Comparison of ENCODE assay signal across 14 mouse cellular contexts in the genomic region with DNA sequence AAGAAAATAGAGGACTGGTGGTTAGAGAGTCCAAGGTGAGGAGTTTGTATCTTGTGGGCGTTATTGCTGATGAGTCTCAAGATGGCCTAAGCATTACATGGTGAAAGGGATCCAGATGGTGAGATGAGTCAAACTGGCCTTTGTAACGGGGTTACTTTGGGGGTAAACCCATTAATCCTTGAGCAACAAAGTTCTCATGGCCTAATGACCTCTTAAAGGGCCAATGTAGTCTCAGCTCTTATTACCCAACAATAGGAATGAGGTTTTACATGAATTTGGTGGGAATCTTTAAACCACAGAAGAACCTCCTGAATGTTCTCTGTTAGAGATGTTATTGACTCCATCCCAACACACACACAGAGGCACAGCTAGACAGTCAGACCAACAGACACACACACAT. TPM values are rescaled to one million over a fixed set of nuclear protein-coding genes. Genes with fewer than 3 reads are reported as not detected.
DNase-seq lines count a peak whose midpoint lies in the region; ATAC-seq and TF ChIP-seq lines count a peak whose summit lies in the region.
"Had no signal": no experiment of that assay in that cellular context is flagged by ENCODE, and none has a peak within 500 bp of the region (broad histone marks: within the 10 kb centered on the region; RNA-seq: fewer than 3 reads in every experiment).

No protein-coding gene starts in this region.

- H3K4me3 ChIP-seq in heart, embryonic 13.5 days = no peak overlapping the region
- H3K4me3 ChIP-seq in heart, embryonic 12.5 days = no peak overlapping the region
- H3K4me3 ChIP-seq in kidney, postnatal 0 days (replicated peaks; ENCODE audit: low read depth, low read length) = no peak overlapping the region
- H3K4me3 ChIP-seq in liver, postnatal 0 days (ENCODE audit: low read depth, low read length) = no peak overlapping the region
- H3K4me3 ChIP-seq: midbrain, embryonic 10.5 days; neural tube, embryonic 12.5 days had no signal

- H3K9ac ChIP-seq in heart, embryonic 13.5 days = no peak overlapping the region
- H3K9ac ChIP-seq in heart, embryonic 12.5 days = no peak overlapping the region
- no peak overlapping the region for H3K9ac ChIP-seq in kidney, postnatal 0 days (ENCODE audit: low read depth, low read length)
- no peak overlapping the region for H3K9ac ChIP-seq in liver, postnatal 0 days (replicated peaks)
- H3K9ac ChIP-seq: neural tube, embryonic 12.5 days had no signal

- ATAC-seq in heart, embryonic 13.5 days (ENCODE audit: extremely low read depth, insufficient number of reproducible peaks, low FRiP score, low TSS enrichment) = no peak
- ATAC-seq in heart, embryonic 12.5 days (ENCODE audit: insufficient number of reproducible peaks, low FRiP score) = no peak
- no peak for ATAC-seq in kidney, postnatal 0 days (replicated peaks; ENCODE audit: low FRiP score, low read depth)
- no peak for ATAC-seq in liver, postnatal 0 days

- peaks cover 41% of the 10 kb centered on the region for H3K4me1 ChIP-seq in heart, embryonic 13.5 days
- H3K4me1 ChIP-seq in heart, embryonic 12.5 days (replicated peaks) = peaks cover 36% of the 10 kb centered on the region
- 0 out of 2 replicates have a peak, but pooled peaks cover 6% of the 10 kb centered on the region for H3K4me1 ChIP-seq in kidney, postnatal 0 days (replicated peaks; ENCODE audit: insufficient read depth, low read length)
- peaks cover 17% of the 10 kb centered on the region for H3K4me1 ChIP-seq in liver, postnatal 0 days (ENCODE audit: insufficient read depth)
- H3K4me1 ChIP-seq: midbrain, embryonic 10.5 days had no signal

- no peak overlapping the region for H3K4me2 ChIP-seq in heart, embryonic 13.5 days
- H3K4me2 ChIP-seq in heart, embryonic 12.5 days = no peak overlapping the region
- H3K4me2 ChIP-seq in kidney, postnatal 0 days (ENCODE audit: low read length) = no peak overlapping the region
- peak overlapping the region; percentile 40; the same call in 1 of the 2 replicates for H3K4me2 ChIP-seq in liver, postnatal 0 days (ENCODE audit: low read depth, low read length)
- H3K4me2 ChIP-seq: neural tube, embryonic 12.5 days had no signal

- DNase-seq in kidney, postnatal 0 days (ENCODE audit: low spot score) = no peak
- DNase-seq in kidney, adult 18-20 months = no peak
- peak; percentile 33 for DNase-seq in adipocyte (ENCODE audit: low spot score)
- DNase-seq in liver, postnatal 0 days = no peak
- DNase-seq in right cerebral cortex, postnatal 36 days (ENCODE audit: low spot score in 2 of 2) = no peak
- DNase-seq in layer of hippocampus, postnatal 14 days (ENCODE audit: low spot score in 2 of 2) = no peak
- DNase-seq: B cell, adult 2 months; cerebellum, adult 11 months; retina, postnatal 1 day had no signal

- no peaks in the 10 kb centered on the region for H3K36me3 ChIP-seq in heart, embryonic 13.5 days
- no peaks in the 10 kb centered on the region for H3K36me3 ChIP-seq in heart, embryonic 12.5 days
- no peaks in the 10 kb centered on the region for H3K36me3 ChIP-seq in kidney, postnatal 0 days (ENCODE audit: insufficient read depth, low read length)
- H3K36me3 ChIP-seq in liver, postnatal 0 days (replicated peaks; ENCODE audit: insufficient read depth, low read length) = no peaks in the 10 kb centered on the region
- H3K36me3 ChIP-seq: G1E; midbrain, embryonic 10.5 days; neural tube, embryonic 12.5 days had no signal

- no peak for TF ChIP-seq CTCF in kidney, postnatal 0 days (IDR thresholded peaks at IDR 0.05; ENCODE audit: low read depth)
- TF ChIP-seq CTCF in liver, postnatal 0 days (IDR thresholded peaks at IDR 0.05; ENCODE audit: low read depth) = no peak

- no peaks in the 10 kb centered on the region for H3K9me3 ChIP-seq in heart, embryonic 13.5 days
- no peaks in the 10 kb centered on the region; the same call in 1 of the 2 replicates for H3K9me3 ChIP-seq in heart, embryonic 12.5 days (replicated peaks)
- no peaks in the 10 kb centered on the region for H3K9me3 ChIP-seq in kidney, postnatal 0 days (replicated peaks; ENCODE audit: low read length)
- H3K9me3 ChIP-seq in liver, postnatal 0 days (ENCODE audit: low read length) = no peaks in the 10 kb centered on the region
- H3K9me3 ChIP-seq: midbrain, embryonic 10.5 days; neural tube, embryonic 12.5 days had no signal

- H3K27ac ChIP-seq in heart, embryonic 13.5 days (replicated peaks) = peak overlapping the region; percentile 60; the same call in 1 of the 2 replicates
- no peak overlapping the region for H3K27ac ChIP-seq in heart, embryonic 12.5 days (ENCODE audit: poor library complexity, severe bottlenecking)
- peak overlapping the region; percentile 65 for H3K27ac ChIP-seq in kidney, postnatal 0 days
- H3K27ac ChIP-seq in liver, postnatal 0 days (ENCODE audit: low read depth) = peak overlapping the region; percentile 53; the same call in 1 of the 2 replicates
- H3K27ac ChIP-seq: midbrain, embryonic 10.5 days; neural tube, embryonic 12.5 days had no signal

- 74% methylated on average over 2 of the region's 2 CpGs for WGBS in heart, embryonic 13.5 days
- WGBS in heart, embryonic 12.5 days = 77% methylated on average over 2 of the region's 2 CpGs
- 68% methylated on average over 2 of the region's 2 CpGs for WGBS in kidney, postnatal 0 days
- 82% methylated on average over 2 of the region's 2 CpGs for WGBS in liver, postnatal 0 days (ENCODE audit: insufficient replicate concordance)

- H3K27me3 ChIP-seq in heart, embryonic 13.5 days (replicated peaks) = peaks cover 21% of the 10 kb centered on the region; the same call in 1 of the 2 replicates
- peaks cover 6% of the 10 kb centered on the region; the same call in 1 of the 2 replicates for H3K27me3 ChIP-seq in heart, embryonic 12.5 days (replicated peaks)
- no peaks in the 10 kb centered on the region for H3K27me3 ChIP-seq in kidney, postnatal 0 days (ENCODE audit: insufficient read depth, low read length)
- no peaks in the 10 kb centered on the region for H3K27me3 ChIP-seq in liver, postnatal 0 days (ENCODE audit: insufficient read depth, low read length)
- H3K27me3 ChIP-seq: neural tube, embryonic 12.5 days had no signal

- no peak for TF ChIP-seq EP300 in liver, postnatal 0 days (IDR thresholded peaks at IDR 0.05; ENCODE audit: low read depth)

RNA-seq across cellular contexts. Expression of a gene that starts 14.4 kb away (rescaled TPM):
- 3.8 and 4.7 TPM in 2 replicates for polyA plus RNA-seq in heart, embryonic 13.5 days (2015; fragmentation: Nextera tagmentation; extraction: Ambion mirVana)
- 3.2 and 4.1 TPM in 2 replicates for polyA plus RNA-seq in heart, embryonic 12.5 days (2016; fragmentation: Nextera tagmentation; extraction: Ambion mirVana)
- 7.8 and 9.4 TPM in 2 replicates for polyA plus RNA-seq in kidney, postnatal 0 days (2015; fragmentation: Nextera tagmentation; extraction: Ambion mirVana)
- 1.0 and 1.1 TPM in 2 replicates for polyA plus RNA-seq in liver, postnatal 0 days (2015; fragmentation: Nextera tagmentation; extraction: Ambion mirVana)
- 10 to 100 TPM; 13.8 to 17.1 TPM for total RNA-seq in layer of hippocampus, postnatal 14 days (2021)
- polyA plus RNA-seq: G1E had no signal
